Mouse (Mus musculus) erythroblast, embryonic 14.5 days (primary cell): ENCODE measurements around the gene Prkcb.

ENCODE experiments used
- GATA1 ChIP-seq: IDR thresholded peaks from 2 replicates; pipeline ENCODE4 v1.6.1; 2012; ENCODE audit warnings: low read length, inconsistent platforms, mixed read lengths
- TAL1 ChIP-seq: IDR thresholded peaks from 3 replicates; pipeline ENCODE4 v1.6.1; 2012; ENCODE audit warnings: low read length, inconsistent platforms, mixed read lengths

DNA sequence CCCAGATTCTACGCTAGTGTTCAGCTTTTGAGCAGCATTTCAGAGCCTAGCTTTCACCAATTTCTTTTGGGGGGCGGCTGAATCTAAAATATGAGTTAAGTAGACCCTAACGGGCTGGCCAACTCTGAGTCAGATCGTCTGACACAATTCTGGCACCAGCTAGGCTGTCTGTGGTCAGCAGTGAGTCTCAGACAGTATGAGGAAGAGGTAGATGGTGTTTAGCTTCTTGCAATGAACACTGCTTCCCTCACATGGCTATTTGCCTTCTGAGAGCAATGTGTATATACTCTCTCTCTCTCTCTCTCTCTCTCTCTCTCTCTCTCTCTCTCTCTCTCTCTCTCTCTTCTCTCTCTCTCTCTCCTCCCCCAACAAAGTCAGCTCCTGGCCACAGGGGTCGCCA is 344.4 kb downstream of the Prkcb start:
- TF ChIP-seq GATA1 (no peak), TAL1 (no peak)
